Mouse (Mus musculus): ENCODE data around the gene Smad3.

GRCm38 (mm10) chr9:63664300-63664745, 93.5 kb downstream of the Smad3 start:
- TF ChIP-seq FLI1 (IDR thresholded peaks at IDR 0.05; ENCODE audit: low read length): no peak
- TF ChIP-seq GATA1 (IDR thresholded peaks at IDR 0.05; ENCODE audit: borderline replicate concordance, low read length): no peak
